In genomic region chr1:160714685-160715084, GRCm38 (mm10) we compare ENCODE assay signal across 9 mouse cellular contexts.
DNase-seq lines count a peak whose midpoint lies in the region; ATAC-seq and TF ChIP-seq lines count a peak whose summit lies in the region.
"Had no signal": no experiment of that assay in that cellular context is flagged by ENCODE, and none has a peak within 500 bp of the region (broad histone marks: within the 10 kb centered on the region; RNA-seq: fewer than 3 reads in every experiment).

No protein-coding gene starts in this region.

- H3K27me3 ChIP-seq in heart, adult 2 months (ENCODE audit: control insufficient read depth, insufficient read depth, low read length) = no peaks in the 10 kb centered on the region
- no peaks in the 10 kb centered on the region for H3K27me3 ChIP-seq in neural tube, embryonic 14.5 days (ENCODE audit: control insufficient read depth, insufficient read depth, low read length)
- H3K27me3 ChIP-seq in forebrain, postnatal 0 days (ENCODE audit: insufficient read depth, low read length) = no peaks in the 10 kb centered on the region
- H3K27me3 ChIP-seq: neural tube, embryonic 12.5 days had no signal

- no peak for DNase-seq in heart, adult 2 months
- no peak for DNase-seq in heart, postnatal 25 days (ENCODE audit: low spot score)
- no peak for DNase-seq in neural tube, embryonic 10.5 days (ENCODE audit: extremely low spot score, low spot score)
- DNase-seq in forebrain, postnatal 0 days = peak; percentile 66
- peak; percentile 3 for DNase-seq in mesoderm, embryonic 11.5 days (ENCODE audit: low read depth, low spot score)
- DNase-seq in testis, postnatal 14 days (ENCODE audit: low spot score) = no peak
- DNase-seq in thymus, postnatal 14 days = no peak

- intact Hi-C loops in heart, adult 2 months (cut with DNase I) = loop anchor here (5.0 kb wide), 2 partner anchors 67 to 482 kb away; no protein-coding TSS in a partner anchor
- intact Hi-C loops in heart, postnatal 25 days (cut with DNase I) = loop anchor here (5.0 kb wide), 1 partner anchor 67 kb away; no protein-coding TSS in a partner anchor

- H3K9me3 ChIP-seq in neural tube, embryonic 14.5 days (ENCODE audit: control insufficient read depth, low read length) = no peaks in the 10 kb centered on the region
- no peaks in the 10 kb centered on the region for H3K9me3 ChIP-seq in forebrain, postnatal 0 days (ENCODE audit: low read length)
- H3K9me3 ChIP-seq: neural tube, embryonic 12.5 days had no signal

- H3K4me2 ChIP-seq in neural tube, embryonic 14.5 days (ENCODE audit: low read depth, low read length) = no peak overlapping the region
- no peak overlapping the region for H3K4me2 ChIP-seq in forebrain, postnatal 0 days (ENCODE audit: low read depth)
- H3K4me2 ChIP-seq: neural tube, embryonic 12.5 days had no signal

- H3K36me3 ChIP-seq in heart, adult 2 months (ENCODE audit: control insufficient read depth, insufficient read depth, low read length) = no peaks in the 10 kb centered on the region; the same call in none of the 2 replicates
- no peaks in the 10 kb centered on the region for H3K36me3 ChIP-seq in neural tube, embryonic 14.5 days (ENCODE audit: control insufficient read depth, insufficient read depth, low read length)
- no peaks in the 10 kb centered on the region for H3K36me3 ChIP-seq in forebrain, postnatal 0 days (ENCODE audit: insufficient read depth)
- H3K36me3 ChIP-seq: neural tube, embryonic 12.5 days had no signal

- TF ChIP-seq CTCF in heart, adult 2 months (IDR thresholded peaks at IDR 0.05) = peak; percentile 69
- TF ChIP-seq CTCF in forebrain, postnatal 0 days (IDR thresholded peaks at IDR 0.05; ENCODE audit: low read depth) = peak; percentile 85

- no peak for TF ChIP-seq POLR2A in heart, adult 2 months (IDR thresholded peaks at IDR 0.05; ENCODE audit: insufficient read depth, low read depth, low read length)

- no peak overlapping the region for H3K9ac ChIP-seq in heart, adult 2 months (ENCODE audit: low read depth, low read length)
- H3K9ac ChIP-seq in neural tube, embryonic 14.5 days (replicated peaks; ENCODE audit: low read depth, low read length) = no peak overlapping the region
- no peak overlapping the region for H3K9ac ChIP-seq in forebrain, postnatal 0 days
- H3K9ac ChIP-seq: neural tube, embryonic 12.5 days had no signal

- no peaks in the 10 kb centered on the region; the same call in 1 of the 2 replicates for H3K4me1 ChIP-seq in heart, adult 2 months (ENCODE audit: control insufficient read depth, insufficient read depth, low read length)
- H3K4me1 ChIP-seq in neural tube, embryonic 14.5 days (ENCODE audit: control insufficient read depth, insufficient read depth, low read length) = no peaks in the 10 kb centered on the region
- H3K4me1 ChIP-seq in forebrain, postnatal 0 days (ENCODE audit: insufficient read depth) = no peaks in the 10 kb centered on the region
- H3K4me1 ChIP-seq: neural tube, embryonic 12.5 days had no signal

- no peak overlapping the region for H3K4me3 ChIP-seq in heart, adult 2 months
- no peak overlapping the region for H3K4me3 ChIP-seq in neural tube, embryonic 14.5 days (ENCODE audit: low read depth, low read length)
- no peak overlapping the region for H3K4me3 ChIP-seq in forebrain, postnatal 0 days (ENCODE audit: low read depth, low read length)
- H3K4me3 ChIP-seq: neural tube, embryonic 12.5 days had no signal

- TF ChIP-seq EP300 in heart, adult 2 months (IDR thresholded peaks at IDR 0.05; ENCODE audit: insufficient read depth, low read depth, low read length) = no peak

- peak; percentile 49; the same call in 1 of the 2 replicates for ATAC-seq in neural tube, embryonic 14.5 days (ENCODE audit: low read depth)
- ATAC-seq in forebrain, postnatal 0 days = peak; percentile 83

- H3K27ac ChIP-seq in heart, adult 2 months = no peak overlapping the region
- H3K27ac ChIP-seq in neural tube, embryonic 14.5 days (ENCODE audit: low read depth, low read length) = no peak overlapping the region
- no peak overlapping the region for H3K27ac ChIP-seq in forebrain, postnatal 0 days (ENCODE audit: low read depth, low read length)
- H3K27ac ChIP-seq: neural tube, embryonic 12.5 days had no signal

- no peaks in the 10 kb centered on the region for H3K79me2 ChIP-seq in heart, adult 2 months (replicated peaks; ENCODE audit: control insufficient read depth, insufficient read depth, low read length)

Comparison
In these comparisons a context has a peak if more than half of its experiments do, and no peak if none do; other contexts are left out.
1. DNase-seq: peak in forebrain, postnatal 0 days (single experiment) and mesoderm, embryonic 11.5 days (single experiment); none in heart, adult 2 months (0 of 2), heart, postnatal 25 days (single experiment), neural tube, embryonic 10.5 days (single experiment), testis, postnatal 14 days (single experiment) and thymus, postnatal 14 days (single experiment).